Mouse (Mus musculus) CH12.LX (cell line): Measurements from ENCODE around the gene Cib1.

Experiments used
- CTCF ChIP-seq, 2 experiments: IDR thresholded peaks in 1 of 2; conservative IDR thresholded peaks in 1 of 2; 2 replicates each; pipeline ENCODE4 v1.5.1; 2011 to 2012; ENCODE audit warnings: low read depth in 2 of 2, low read length in 2 of 2, improper control_type of control experiment in 1 of 2, inconsistent platforms in 1 of 2, mild to moderate bottlenecking in 1 of 2, moderate library complexity in 1 of 2
- MAX ChIP-seq: IDR thresholded peaks from 2 replicates; pipeline ENCODE4 v1.6.1; 2011; ENCODE audit warnings: low read length, improper control_type of control experiment
- MEF2A ChIP-seq: IDR thresholded peaks from 2 replicates; pipeline ENCODE4 v1.6.1; 2014; ENCODE audit warnings: low read depth, mild to moderate bottlenecking, inconsistent platforms, low read length, improper control_type of control experiment, borderline replicate concordance
- MXI1 ChIP-seq: IDR thresholded peaks from 2 replicates; pipeline ENCODE4 v1.6.1; 2011; ENCODE audit warnings: mild to moderate bottlenecking, low read depth, low read length, improper control_type of control experiment
- POLR2A ChIP-seq: IDR thresholded peaks from 2 replicates; pipeline ENCODE4 v1.6.1; 2011; ENCODE audit warnings: low read depth, mild to moderate bottlenecking, improper control_type of control experiment, low read length
- RAD21 ChIP-seq: IDR thresholded peaks from 2 replicates; pipeline ENCODE4 v1.6.1; 2011; ENCODE audit warnings: low read depth, mild to moderate bottlenecking, low read length, improper control_type of control experiment, moderate library complexity
- TBP ChIP-seq: conservative IDR thresholded peaks from 2 replicates; pipeline ENCODE4 v1.6.1; 2011; ENCODE audit warnings: low read depth, low read length, improper control_type of control experiment
- TCF12 ChIP-seq: IDR thresholded peaks from 2 replicates; pipeline ENCODE4 v1.6.1; 2014; ENCODE audit warnings: low read depth, mild to moderate bottlenecking, inconsistent platforms, low read length, improper control_type of control experiment

DNA sequence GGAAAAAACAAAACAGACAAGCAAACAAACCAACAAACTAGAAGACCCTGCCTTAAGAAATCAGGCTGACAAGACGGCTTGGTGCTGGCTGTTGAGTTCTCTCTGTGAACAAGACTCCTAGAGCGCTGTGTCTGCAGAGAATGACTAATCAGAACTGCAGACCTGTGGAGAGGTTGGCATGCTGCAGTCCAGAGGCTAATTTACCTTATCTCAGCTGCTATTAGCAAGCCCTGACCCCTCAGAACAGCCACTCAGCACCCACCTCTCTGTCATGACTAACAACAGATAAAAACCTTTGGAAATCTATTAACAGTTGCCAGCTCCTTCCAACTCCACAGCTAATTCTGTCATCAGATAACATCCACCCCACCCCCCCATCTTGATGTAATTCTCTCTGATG, 51.5 kb downstream of the Cib1 start:
- TF ChIP-seq MAX = no peak
- no peak for TF ChIP-seq CTCF (conservative IDR thresholded peaks at IDR 0.05 in 1 of 2, IDR thresholded peaks at IDR 0.05 in 1 of 2; ENCODE audit: low read depth in 2 of 2, low read length in 2 of 2)
- TF ChIP-seq RAD21 = no peak
- TF ChIP-seq MXI1 = no peak
- no peak for TF ChIP-seq TCF12
- no peak for TF ChIP-seq POLR2A
- no peak for TF ChIP-seq MEF2A
- TF ChIP-seq TBP = no peak
